Mouse (Mus musculus): ENCODE data around the gene Vcp. TPM values are rescaled to one million over a fixed set of nuclear protein-coding genes. Genes with fewer than 3 reads are reported as not detected.

The Vcp gene
- 222 and 226 TPM in 2 replicates for polyA plus RNA-seq (2012)

DNA sequence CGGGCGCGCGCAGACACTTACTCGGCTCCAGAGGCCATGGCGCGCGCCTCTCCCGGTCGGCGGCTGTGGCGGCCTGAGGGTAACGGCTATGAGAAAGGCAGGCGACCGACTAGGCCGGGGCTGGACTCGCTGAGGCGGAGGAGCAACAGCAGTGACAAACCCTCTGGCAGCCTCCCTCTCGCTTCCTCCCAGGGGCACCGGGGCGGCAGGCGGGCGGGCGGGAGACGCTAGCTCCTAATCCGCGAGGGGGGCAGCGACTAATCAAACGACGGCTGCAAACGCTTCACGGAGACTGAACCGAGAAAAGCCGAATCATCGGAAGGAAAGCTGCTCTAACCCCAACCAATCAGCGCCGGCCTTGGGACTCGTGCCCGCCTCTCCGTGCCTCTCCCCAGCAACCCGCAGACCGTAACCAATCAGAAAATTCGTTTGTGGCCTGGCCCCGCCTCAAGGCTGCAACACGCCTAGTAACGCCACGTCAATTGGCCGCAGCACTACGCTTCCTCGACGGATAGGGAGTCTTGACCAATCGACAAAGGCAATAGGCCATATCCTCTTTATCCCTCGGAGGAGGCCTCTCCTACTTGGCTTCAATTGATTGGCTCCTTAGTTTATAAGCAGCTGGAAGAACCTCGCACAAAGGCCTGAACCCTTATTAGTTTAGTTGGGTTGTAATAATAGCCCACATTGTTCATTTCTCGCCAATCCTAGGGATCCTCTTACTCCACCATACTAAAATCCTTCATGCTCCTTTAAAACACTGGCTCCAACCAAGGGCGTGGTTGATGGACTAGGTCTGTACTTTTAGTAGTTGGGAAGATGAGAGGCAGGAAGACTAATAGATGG is at the start of gene Vcp:
Vcp (minus strand) TSS at position 367 of the 846 bp plus-strand sequence.

GRCm38 (mm10) chr4:43045659-43046302 is 45.5 kb upstream of the Vcp start, which contains the start of gene Fam214b:
Gene Fam214b, minus strand, starts transcription at chr4:43046220.

GRCm38 (mm10) chr4:43031237-43031995 is 31.1 kb upstream of the Vcp start, which contains the start of gene Stoml2:
Gene Stoml2, minus strand, starts transcription at chr4:43031710.

GRCm38 (mm10) chr4:43025084-43025960 is 25.0 kb upstream of the Vcp start, which contains the start of gene Pigo:
Gene Pigo, minus strand, starts transcription at chr4:43025819.

DNA sequence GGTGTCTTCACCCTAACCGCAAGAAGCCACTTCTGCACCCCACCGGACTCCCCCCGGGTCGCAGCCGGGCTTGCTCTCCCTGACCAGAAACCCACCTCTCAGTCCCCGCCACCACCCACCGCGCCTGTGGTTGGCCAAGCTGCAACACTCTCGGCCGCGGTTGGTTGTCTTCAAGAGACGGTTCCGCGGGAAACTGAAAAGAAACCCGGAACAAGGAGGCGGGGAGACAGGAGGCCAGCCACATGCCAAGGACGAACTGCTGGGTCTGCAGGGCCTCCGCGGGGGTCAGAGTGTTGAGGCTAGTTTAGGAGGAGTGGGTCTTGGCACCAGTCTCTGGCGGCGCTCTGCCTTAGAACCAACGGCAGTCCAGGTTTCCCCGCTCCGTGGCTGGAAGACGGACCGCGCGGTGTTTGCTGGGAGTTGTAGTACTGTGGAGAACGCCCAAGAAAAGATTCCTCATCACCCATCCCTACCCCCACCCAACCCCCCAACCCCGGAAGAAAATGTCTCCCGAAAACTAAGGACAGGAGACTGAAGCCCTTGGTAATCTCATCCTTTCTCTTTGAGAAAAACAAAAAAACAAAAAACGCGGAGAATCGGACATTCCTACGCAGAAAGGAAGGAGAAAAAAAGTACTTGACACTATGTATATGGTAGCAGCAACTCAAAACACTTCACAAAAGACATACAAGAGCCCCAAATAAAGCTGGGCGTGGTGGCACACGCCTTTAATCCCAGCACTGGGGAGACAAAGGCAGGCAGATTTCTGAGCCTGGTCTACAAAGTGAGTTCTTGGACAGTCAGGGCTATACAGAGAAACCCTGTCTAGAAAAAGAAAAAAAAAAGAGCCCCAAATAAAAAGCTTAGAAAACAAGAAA is 10.1 kb upstream of the Vcp start, which contains the start of gene Fancg:
Fancg (minus strand) TSS at position 346 of the 878 bp plus-strand sequence.

DNA sequence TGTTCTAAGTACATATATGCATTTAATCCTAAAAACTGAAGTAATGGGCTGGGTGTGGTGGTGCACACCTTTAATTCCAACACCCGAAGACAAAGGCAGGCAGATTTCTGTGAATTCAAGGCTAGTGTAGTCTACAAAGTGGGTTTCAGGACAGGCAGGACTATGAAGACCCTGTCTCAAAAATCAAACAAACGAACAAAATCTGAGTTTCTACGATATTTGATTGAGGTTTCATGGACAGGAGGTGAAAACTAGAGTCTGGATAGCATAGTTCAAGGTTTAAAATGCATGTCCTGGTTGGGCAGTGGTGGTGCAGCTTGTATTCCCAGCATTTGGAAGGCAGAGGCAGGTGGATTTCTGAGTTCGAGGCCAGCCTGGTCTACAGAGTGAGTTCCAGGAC is 31.0 kb downstream of the Vcp start, which contains the start of gene 1700022I11Rik:
1700022I11Rik (plus strand) TSS at position 301 of the 400 bp plus-strand sequence.

DNA sequence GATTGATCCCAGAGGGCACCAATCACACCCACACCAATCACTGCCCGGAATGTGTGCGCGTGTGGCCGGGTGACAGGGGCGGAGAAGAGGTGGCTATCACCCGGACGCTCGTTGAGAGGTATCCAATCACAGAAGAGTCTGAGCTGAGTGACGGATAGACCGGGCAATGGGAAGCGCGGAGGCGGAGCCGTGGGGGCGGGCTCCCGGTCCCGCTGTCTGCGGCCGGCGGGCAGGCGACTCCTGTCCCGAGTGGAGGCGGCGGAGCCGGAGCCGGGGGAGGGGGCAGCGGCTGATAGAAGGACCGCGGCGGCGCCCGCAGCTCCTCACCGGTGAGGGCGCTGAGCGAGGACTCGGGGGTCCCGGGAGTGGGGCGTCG is 50.6 kb downstream of the Vcp start, which contains the start of gene Dnajb5:
Dnajb5 (plus strand) TSS at position 139 of the 376 bp plus-strand sequence.

Other genes starting within 250 kb of the Vcp start
- not detected in 2 replicates for gene Ccl19, start 243.9 kb downstream of the Vcp start, polyA plus RNA-seq (2012)
- not detected in 2 replicates for gene Ccl21a, start 226.5 kb downstream of the Vcp start, polyA plus RNA-seq (2012)
- 0.05 TPM in 1 of 2 replicates, not detected in the other for gene Fam205a1, start 146.6 kb downstream of the Vcp start, polyA plus RNA-seq (2012)
- gene Gm12394, start 143.7 kb downstream of the Vcp start, polyA plus RNA-seq (2012) = not detected in 2 replicates
- gene Fam205c, start 126.3 kb downstream of the Vcp start, polyA plus RNA-seq (2012) = not detected in 2 replicates
- gene Phf24, start 83.8 kb downstream of the Vcp start, polyA plus RNA-seq (2012) = 0.01 and 0.08 TPM in 2 replicates
- 1.9 and 5.4 TPM in 2 replicates for gene Dnajb5, start 50.7 kb downstream of the Vcp start, polyA plus RNA-seq (2012)
- not detected in 2 replicates for gene 1700022I11Rik, start 30.9 kb downstream of the Vcp start, polyA plus RNA-seq (2012)
- gene Fancg, start 10.0 kb upstream of the Vcp start, polyA plus RNA-seq (2012) = 10.7 and 13.4 TPM in 2 replicates
- gene Pigo, start 25.3 kb upstream of the Vcp start, polyA plus RNA-seq (2012) = 9.6 and 10.6 TPM in 2 replicates
- 92.9 and 113 TPM in 2 replicates for gene Stoml2, start 31.2 kb upstream of the Vcp start, polyA plus RNA-seq (2012)
- 16.0 and 16.6 TPM in 2 replicates for gene Fam214b, start 45.7 kb upstream of the Vcp start, polyA plus RNA-seq (2012)
- 0.33 and 0.75 TPM in 2 replicates for gene Unc13b, start 58.4 kb upstream of the Vcp start, polyA plus RNA-seq (2012)